Mouse (Mus musculus): ENCODE measurements around the gene Psrc1. TPM values are rescaled to one million over a fixed set of nuclear protein-coding genes. Genes with fewer than 3 reads are reported as not detected.

Psrc1 gene
- total and polyA plus RNA-seq, 3 experiments: 89.1 to 108 (median 106) TPM

DNA sequence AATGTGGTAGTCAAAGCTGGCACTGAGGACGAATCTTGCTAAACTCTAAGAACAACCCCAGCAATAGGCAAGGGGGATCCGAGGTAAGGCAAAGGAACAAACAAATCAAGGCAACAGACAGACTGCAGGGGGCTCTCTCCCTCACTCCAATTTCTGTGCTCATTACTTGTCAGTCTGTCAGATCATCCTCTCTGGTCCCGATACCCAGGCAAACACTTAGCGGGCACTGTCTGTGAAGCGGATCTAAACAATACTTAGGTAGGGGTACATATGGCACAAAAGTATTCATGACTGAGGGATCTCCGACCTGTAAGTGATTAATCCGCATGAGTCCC, 52.7 kb downstream of the Psrc1 start:
- DNase-seq (ENCODE audit: extremely low read depth): no peak
- Histone ChIP-seq H3K9me3 (replicated peaks; ENCODE audit: low read length) (no peaks in the 10 kb centered on the region), H3K4me1 (ENCODE audit: control insufficient read depth in 1 of 2, insufficient read depth in 2 of 2) (peaks cover 12 to 60% of the 10 kb centered on the region in 2 experiments), H3K9ac (ENCODE audit: insufficient read depth, low read depth) (peak overlapping the region; percentile 20), H3K4me2 (ENCODE audit: insufficient read depth, low read depth, poor library complexity, severe bottlenecking) (peak overlapping the region; percentile 58; the same call in 1 of the 2 replicates), H3K27me3 (replicated peaks) (no peaks in the 10 kb centered on the region), H3K36me3 (replicated peaks in 1 of 2; ENCODE audit: control insufficient read depth in 1 of 2, insufficient read depth in 1 of 2, low read length in 1 of 2) (peaks cover 64 to 96% of the 10 kb centered on the region in 2 experiments), H3K4me3 (replicated peaks in 1 of 3; ENCODE audit: low read depth in 2 of 3, low read length in 2 of 3, poor library complexity in 1 of 3) (no peak overlapping the region), H3K79me2 (replicated peaks; ENCODE audit: control insufficient read depth, extremely low read depth, insufficient read depth, poor library complexity, severe bottlenecking) (peaks cover 57% of the 10 kb centered on the region), H3K27ac (ENCODE audit: insufficient read depth, low read depth) (peak overlapping the region; percentile 94)
- dilution Hi-C loops (cut with MboI; ENCODE audit: extremely low pct_ligation_motif_present, extremely low pct_unique_long_range_greater_than_20kb, low sequenced_read_pairs) (no loop called here), in situ Hi-C loops (cut with MboI; ENCODE audit: low pct_ligation_motif_present, low pct_unique_long_range_greater_than_20kb, low sequenced_read_pairs) (no loop called here)
- TF ChIP-seq TCF12 (IDR thresholded peaks at IDR 0.05; ENCODE audit: low read depth, low read length) (no peak), ZNF384 (IDR thresholded peaks at IDR 0.05; ENCODE audit: low read depth, low read length) (no peak), USF1 (IDR thresholded peaks at IDR 0.05; ENCODE audit: low read depth, low read length) (no peak), JUND (conservative IDR thresholded peaks at IDR 0.05; ENCODE audit: low read depth, low read length) (no peak), CTCF (conservative IDR thresholded peaks at IDR 0.05 in 1 of 2, IDR thresholded peaks at IDR 0.05 in 1 of 2; ENCODE audit: low read depth in 2 of 2, low read length in 2 of 2) (peak in 1 of 2 experiments; percentile 60; a peak in 2 of 4 replicates), TBP (conservative IDR thresholded peaks at IDR 0.05; ENCODE audit: low read depth, low read length) (no peak), MAFK (IDR thresholded peaks at IDR 0.05; ENCODE audit: insufficient replicate concordance, low read length) (no peak), HCFC1 (IDR thresholded peaks at IDR 0.05; ENCODE audit: low read depth, low read length) (no peak), MAX (IDR thresholded peaks at IDR 0.05; ENCODE audit: low read length) (no peak), USF2 (conservative IDR thresholded peaks at IDR 0.05; ENCODE audit: low read depth, low read length) (no peak), EP300 (IDR thresholded peaks at IDR 0.05; ENCODE audit: low read length) (no peak), NRF1 (IDR thresholded peaks at IDR 0.05; ENCODE audit: low read depth, low read length) (no peak), JUN (IDR thresholded peaks at IDR 0.05; ENCODE audit: insufficient read depth, low read depth, low read length) (no peak), SMC3 (IDR thresholded peaks at IDR 0.05; ENCODE audit: low read depth, low read length) (peak; percentile 38), SIN3A (IDR thresholded peaks at IDR 0.05; ENCODE audit: low read length) (no peak)

Other genes with a start within 250 kb of the Psrc1 start
- gene Gnai3, start 237.7 kb upstream of the Psrc1 start, total RNA-seq (2012; rRNA removed): 54.1 and 59.8 TPM in 2 replicates
- gene Gnai3, start 237.7 kb upstream of the Psrc1 start, total RNA-seq (2014; rRNA removed): 145 and 159 TPM in 2 replicates
- gene Gnai3, start 237.7 kb upstream of the Psrc1 start, polyA plus RNA-seq (2012; ENCODE audit: insufficient read length, low read depth): 78.7 and 82.4 TPM in 2 replicates
- gene Gpr61, start 229.0 kb upstream of the Psrc1 start, total RNA-seq (2012; rRNA removed): 0.04 TPM in 1 of 2 replicates, not detected in the other
- gene Gpr61, start 229.0 kb upstream of the Psrc1 start, total RNA-seq (2014; rRNA removed): not detected in 2 replicates
- gene Gpr61, start 229.0 kb upstream of the Psrc1 start, polyA plus RNA-seq (2012; ENCODE audit: insufficient read length, low read depth): 0.27 and 0.33 TPM in 2 replicates
- 0.59 and 0.76 TPM in 2 replicates for gene Amigo1, start 197.5 kb upstream of the Psrc1 start, total RNA-seq (2012; rRNA removed)
- 0.07 and 0.21 TPM in 2 replicates for gene Amigo1, start 197.5 kb upstream of the Psrc1 start, total RNA-seq (2014; rRNA removed)
- 0.12 TPM in 1 of 2 replicates, not detected in the other for gene Amigo1, start 197.5 kb upstream of the Psrc1 start, polyA plus RNA-seq (2012; ENCODE audit: insufficient read length, low read depth)
- gene Cyb561d1, start 182.6 kb upstream of the Psrc1 start, total RNA-seq (2012; rRNA removed): 2.4 and 2.6 TPM in 2 replicates
- gene Cyb561d1, start 182.6 kb upstream of the Psrc1 start, total RNA-seq (2014; rRNA removed): 2.0 and 2.2 TPM in 2 replicates
- gene Cyb561d1, start 182.6 kb upstream of the Psrc1 start, polyA plus RNA-seq (2012; ENCODE audit: insufficient read length, low read depth): 4.0 and 4.1 TPM in 2 replicates
- gene Atxn7l2, start 172.9 kb upstream of the Psrc1 start, total RNA-seq (2012; rRNA removed): 4.2 and 4.5 TPM in 2 replicates
- 3.4 and 3.8 TPM in 2 replicates for gene Atxn7l2, start 172.9 kb upstream of the Psrc1 start, total RNA-seq (2014; rRNA removed)
- 10.7 and 13.3 TPM in 2 replicates for gene Atxn7l2, start 172.9 kb upstream of the Psrc1 start, polyA plus RNA-seq (2012; ENCODE audit: insufficient read length, low read depth)
- gene Sypl2, start 157.2 kb upstream of the Psrc1 start, total RNA-seq (2012; rRNA removed): not detected in 2 replicates
- gene Sypl2, start 157.2 kb upstream of the Psrc1 start, total RNA-seq (2014; rRNA removed): not detected in 2 replicates
- gene Sypl2, start 157.2 kb upstream of the Psrc1 start, polyA plus RNA-seq (2012; ENCODE audit: insufficient read length, low read depth): not detected in 2 replicates
- gene Psma5, start 126.9 kb upstream of the Psrc1 start, total RNA-seq (2012; rRNA removed): 245 and 297 TPM in 2 replicates
- 341 and 378 TPM in 2 replicates for gene Psma5, start 126.9 kb upstream of the Psrc1 start, total RNA-seq (2014; rRNA removed)
- 251 and 264 TPM in 2 replicates for gene Psma5, start 126.9 kb upstream of the Psrc1 start, polyA plus RNA-seq (2012; ENCODE audit: insufficient read length, low read depth)
- gene Sort1, start 99.8 kb upstream of the Psrc1 start, total RNA-seq (2012; rRNA removed): 0.50 and 1.2 TPM in 2 replicates
- gene Sort1, start 99.8 kb upstream of the Psrc1 start, total RNA-seq (2014; rRNA removed): 0.15 and 0.31 TPM in 2 replicates
- 0.52 and 0.90 TPM in 2 replicates for gene Sort1, start 99.8 kb upstream of the Psrc1 start, polyA plus RNA-seq (2012; ENCODE audit: insufficient read length, low read depth)
- gene Mybphl, start 18.9 kb upstream of the Psrc1 start, total RNA-seq (2012; rRNA removed): not detected in 2 replicates
- not detected in 2 replicates for gene Mybphl, start 18.9 kb upstream of the Psrc1 start, total RNA-seq (2014; rRNA removed)
- not detected in 2 replicates for gene Mybphl, start 18.9 kb upstream of the Psrc1 start, polyA plus RNA-seq (2012; ENCODE audit: insufficient read length, low read depth)
- gene Celsr2, start 31.7 kb downstream of the Psrc1 start, total RNA-seq (2012; rRNA removed): not detected in 2 replicates
- gene Celsr2, start 31.7 kb downstream of the Psrc1 start, total RNA-seq (2014; rRNA removed): not detected in 2 replicates
- gene Celsr2, start 31.7 kb downstream of the Psrc1 start, polyA plus RNA-seq (2012; ENCODE audit: insufficient read length, low read depth): not detected in 2 replicates
- gene Sars, start 61.4 kb downstream of the Psrc1 start, total RNA-seq (2012; rRNA removed): 255 and 373 TPM in 2 replicates
- gene Sars, start 61.4 kb downstream of the Psrc1 start, total RNA-seq (2014; rRNA removed): 377 and 422 TPM in 2 replicates
- 394 and 470 TPM in 2 replicates for gene Sars, start 61.4 kb downstream of the Psrc1 start, polyA plus RNA-seq (2012; ENCODE audit: insufficient read length, low read depth)
- gene 1700013F07Rik, start 150.3 kb downstream of the Psrc1 start, total RNA-seq (2012; rRNA removed): 2.5 TPM in 1 of 2 replicates, not detected in the other
- gene 1700013F07Rik, start 150.3 kb downstream of the Psrc1 start, total RNA-seq (2014; rRNA removed): 0.38 TPM in 1 of 2 replicates, not detected in the other
- gene 1700013F07Rik, start 150.3 kb downstream of the Psrc1 start, polyA plus RNA-seq (2012; ENCODE audit: insufficient read length, low read depth): 0.94 TPM in 1 of 2 replicates, not detected in the other
- 0.13 and 0.17 TPM in 2 replicates for gene 5330417C22Rik, start 152.7 kb downstream of the Psrc1 start, total RNA-seq (2012; rRNA removed)
- gene 5330417C22Rik, start 152.7 kb downstream of the Psrc1 start, total RNA-seq (2014; rRNA removed): 0.05 TPM in 1 of 2 replicates, not detected in the other
- 0.26 and 0.27 TPM in 2 replicates for gene 5330417C22Rik, start 152.7 kb downstream of the Psrc1 start, polyA plus RNA-seq (2012; ENCODE audit: insufficient read length, low read depth)
- 11.3 and 12.0 TPM in 2 replicates for gene Tmem167b, start 178.6 kb downstream of the Psrc1 start, total RNA-seq (2012; rRNA removed)
- gene Tmem167b, start 178.6 kb downstream of the Psrc1 start, total RNA-seq (2014; rRNA removed): 18.4 and 18.7 TPM in 2 replicates
- gene Tmem167b, start 178.6 kb downstream of the Psrc1 start, polyA plus RNA-seq (2012; ENCODE audit: insufficient read length, low read depth): 13.1 and 14.4 TPM in 2 replicates
- 9.6 and 10.0 TPM in 2 replicates for gene Taf13, start 187.9 kb downstream of the Psrc1 start, total RNA-seq (2012; rRNA removed)
- 10.3 and 12.0 TPM in 2 replicates for gene Taf13, start 187.9 kb downstream of the Psrc1 start, total RNA-seq (2014; rRNA removed)
- 19.7 and 20.9 TPM in 2 replicates for gene Taf13, start 187.9 kb downstream of the Psrc1 start, polyA plus RNA-seq (2012; ENCODE audit: insufficient read length, low read depth)
- 2.2 and 2.4 TPM in 2 replicates for gene Wdr47, start 207.4 kb downstream of the Psrc1 start, total RNA-seq (2012; rRNA removed)
- gene Wdr47, start 207.4 kb downstream of the Psrc1 start, total RNA-seq (2014; rRNA removed): 1.7 and 2.7 TPM in 2 replicates
- 2.7 and 4.6 TPM in 2 replicates for gene Wdr47, start 207.4 kb downstream of the Psrc1 start, polyA plus RNA-seq (2012; ENCODE audit: insufficient read length, low read depth)